Mouse (Mus musculus): ENCODE data around the gene Gucy2g. TPM values are rescaled to one million over a fixed set of nuclear protein-coding genes. Genes with fewer than 3 reads are reported as not detected.
"Not testable (repeated sequence)": the region's sequence is repeated elsewhere in the genome, so short reads cannot be mapped to it uniquely, and the experiment has no call there.

The Gucy2g gene
- polyA plus RNA-seq, 1 experiment from 2014 or later = 0.27 TPM

DNA sequence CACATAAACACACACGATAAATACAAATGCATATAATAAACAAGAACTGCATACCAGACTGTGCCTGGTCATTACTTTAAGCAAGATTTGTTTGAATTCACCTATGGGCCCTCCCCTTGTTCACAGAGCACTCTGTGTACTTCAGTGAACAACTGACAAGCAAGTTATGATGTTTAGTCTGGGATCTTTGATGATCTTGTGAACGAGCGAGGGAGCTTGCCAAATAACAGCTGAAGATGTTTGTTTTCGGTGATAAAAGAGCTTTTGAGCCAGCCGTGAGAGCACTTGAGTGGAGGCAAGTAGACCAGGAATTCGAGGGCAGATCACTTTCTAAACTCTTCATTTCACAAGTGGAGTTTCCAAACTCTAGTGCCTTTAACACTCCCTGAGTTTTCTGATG lies 72.7 kb downstream of the Gucy2g start:
- ChIA-PET CTCF (interaction anchor here (1.4 kb wide), 1 partner anchor 11 kb away, joined by 3 read pairs; no protein-coding TSS in a partner anchor), POLR2A (no interaction called here)
- TF ChIP-seq CTCF (IDR thresholded peaks at IDR 0.05) = no peak
- in situ Hi-C loops (cut with MboI; ENCODE audit: low pct_unique_long_range_greater_than_20kb) = no loop called here
- no peak for DNase-seq (ENCODE audit: low read depth, low spot score)
- peaks cover 55% of the 10 kb centered on the region for H3K27me3 ChIP-seq
- ATAC-seq = no peak

DNA sequence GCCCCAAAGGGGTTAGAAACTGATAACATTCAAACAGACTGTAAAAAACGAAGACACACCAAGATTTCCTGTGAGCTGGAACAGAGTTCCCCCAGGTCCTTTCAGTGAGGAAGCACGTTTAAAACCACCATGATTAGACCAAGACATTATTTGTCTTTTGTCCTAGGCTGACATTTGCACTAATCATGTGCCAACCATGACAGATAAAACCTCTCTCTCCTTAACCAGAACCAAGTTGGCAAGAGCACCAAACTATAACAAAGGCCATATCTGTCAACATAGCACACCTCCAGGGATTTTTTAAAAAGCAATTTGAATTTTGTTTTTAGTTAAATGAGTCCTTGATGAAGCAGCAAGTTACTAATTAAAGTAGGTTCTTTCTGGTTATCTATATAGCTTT lies 73.3 kb downstream of the Gucy2g start:
- DNase-seq (ENCODE audit: low read depth, low spot score) = no peak
- ATAC-seq = no peak
- in situ Hi-C loops (cut with MboI; ENCODE audit: low pct_unique_long_range_greater_than_20kb) = no loop called here
- peaks cover 50% of the 10 kb centered on the region for H3K27me3 ChIP-seq
- ChIA-PET CTCF (interaction anchor here (1.4 kb wide), 1 partner anchor 11 kb away, joined by 3 read pairs; no protein-coding TSS in a partner anchor), POLR2A (no interaction called here)
- no peak for TF ChIP-seq CTCF (IDR thresholded peaks at IDR 0.05)

DNA sequence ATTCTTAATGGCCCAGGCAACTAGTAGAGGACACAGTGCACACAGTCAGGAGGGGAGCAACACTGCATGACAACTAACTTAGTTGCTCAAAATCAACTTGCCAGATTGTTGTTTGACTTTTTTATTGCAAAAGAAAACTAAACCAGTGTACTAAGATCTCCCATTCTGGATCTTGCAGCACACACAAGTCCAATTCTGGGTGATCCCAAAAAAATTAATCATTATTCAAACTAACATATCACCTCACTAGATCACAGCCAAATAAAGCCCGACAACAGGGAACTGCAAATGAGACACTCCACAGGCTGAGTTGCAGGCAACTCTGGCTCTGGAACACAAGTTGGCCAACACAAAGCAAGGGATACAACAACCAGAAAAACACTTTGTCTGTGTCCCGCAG lies 74.3 kb downstream of the Gucy2g start:
- DNase-seq (ENCODE audit: low read depth, low spot score) = no peak
- H3K27me3 ChIP-seq = peaks cover 49% of the 10 kb centered on the region
- POLR2A ChIA-PET = no interaction called here
- CTCF ChIA-PET = no interaction called here
- ATAC-seq = no peak
- TF ChIP-seq CTCF (IDR thresholded peaks at IDR 0.05) = no peak
- in situ Hi-C loops (cut with MboI; ENCODE audit: low pct_unique_long_range_greater_than_20kb) = no loop called here

DNA sequence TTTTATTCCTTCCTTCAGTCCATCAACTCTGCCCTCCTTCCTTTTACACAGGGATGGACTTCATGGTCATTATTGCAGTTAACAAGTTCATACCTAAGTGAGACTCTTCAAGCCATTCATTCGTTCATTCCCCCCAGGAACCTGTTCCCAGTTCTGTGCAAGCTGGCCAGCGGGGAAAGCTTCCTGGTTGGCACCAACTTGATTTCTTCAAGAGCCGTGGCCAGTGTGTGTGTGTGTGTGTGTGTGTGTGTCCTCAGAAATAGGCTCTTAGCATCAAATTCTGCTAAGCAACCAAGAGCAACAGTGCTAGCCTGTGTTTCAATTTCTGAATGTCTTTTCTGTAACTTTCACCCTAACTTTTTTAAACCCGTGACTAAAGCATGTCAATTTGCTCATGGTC lies 75.1 kb downstream of the Gucy2g start:
- in situ Hi-C loops (cut with MboI; ENCODE audit: low pct_unique_long_range_greater_than_20kb) = no loop called here
- no peak for TF ChIP-seq CTCF (IDR thresholded peaks at IDR 0.05)
- peaks cover 56% of the 10 kb centered on the region for H3K27me3 ChIP-seq
- ATAC-seq = no peak
- POLR2A ChIA-PET = no interaction called here
- CTCF ChIA-PET = no interaction called here
- DNase-seq (ENCODE audit: low read depth, low spot score) = no peak

DNA sequence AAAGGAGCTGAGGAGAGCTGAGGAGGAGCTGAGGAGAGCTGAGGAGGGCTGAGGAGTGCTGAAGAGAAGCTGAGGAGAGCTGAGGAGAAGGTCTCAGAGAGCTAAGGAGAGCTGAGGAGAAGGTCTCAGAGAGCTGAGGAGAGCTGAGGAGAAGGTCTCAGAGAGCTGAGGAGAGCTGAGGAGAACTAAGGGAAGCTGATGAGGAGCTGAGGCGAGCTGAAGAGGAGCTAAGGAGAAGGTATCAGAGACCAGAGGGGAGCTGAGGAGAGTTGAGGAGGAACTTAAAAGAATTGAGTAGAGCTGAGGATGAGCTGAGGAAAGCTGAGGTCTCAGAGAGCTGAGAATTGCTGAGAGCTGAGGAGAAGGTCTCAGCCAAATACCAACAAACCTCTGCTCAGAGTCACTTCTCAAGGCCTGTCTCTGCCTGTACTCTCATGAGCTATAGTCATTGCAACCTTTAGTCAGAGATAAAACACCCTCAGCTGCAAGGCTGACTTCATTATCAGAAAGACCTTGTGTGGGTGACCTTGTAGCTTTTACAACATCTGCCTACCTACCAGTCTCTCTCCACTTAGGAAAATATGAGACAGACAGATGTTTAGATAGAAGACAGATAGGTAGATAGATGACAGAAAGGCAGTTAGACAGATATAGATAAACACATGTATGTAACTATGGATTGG lies 75.7 kb downstream of the Gucy2g start:
- ATAC-seq (no peak), DNase-seq (ENCODE audit: low read depth, low spot score) (no peak)
- no peak for TF ChIP-seq CTCF (IDR thresholded peaks at IDR 0.05)
- ChIA-PET POLR2A (no interaction called here), CTCF (interaction anchor here (0.8 kb wide), 1 partner anchor 9 kb away, joined by 4 read pairs; no protein-coding TSS in a partner anchor)
- in situ Hi-C loops (cut with MboI; ENCODE audit: low pct_unique_long_range_greater_than_20kb) = no loop called here
- H3K27me3 ChIP-seq = peaks cover 62% of the 10 kb centered on the region

DNA sequence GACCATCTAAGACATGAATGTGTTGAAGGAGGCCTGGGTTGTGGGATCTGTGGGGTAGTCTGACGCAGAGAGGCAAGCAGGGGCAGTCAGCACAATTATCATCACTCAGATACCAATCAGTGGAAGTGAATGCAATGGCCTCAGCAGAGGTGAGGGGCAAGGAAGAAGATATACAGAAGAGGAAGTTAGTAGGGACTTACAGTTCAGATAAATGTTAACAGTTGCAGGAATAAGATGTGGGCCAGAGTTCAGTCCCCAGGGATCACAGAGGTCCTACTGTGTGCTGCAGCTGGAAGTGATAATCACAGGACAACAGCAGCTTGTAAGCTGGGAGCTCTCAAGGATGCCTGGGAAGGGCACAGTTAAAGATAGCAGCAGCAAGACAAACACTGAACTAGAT lies 76.9 kb downstream of the Gucy2g start:
- no peak for ATAC-seq
- in situ Hi-C loops (cut with MboI; ENCODE audit: low pct_unique_long_range_greater_than_20kb) = no loop called here
- CTCF ChIA-PET = no interaction called here
- POLR2A ChIA-PET = no interaction called here
- TF ChIP-seq CTCF (IDR thresholded peaks at IDR 0.05) = no peak
- peaks cover 74% of the 10 kb centered on the region for H3K27me3 ChIP-seq
- no peak for DNase-seq (ENCODE audit: low read depth, low spot score)

DNA sequence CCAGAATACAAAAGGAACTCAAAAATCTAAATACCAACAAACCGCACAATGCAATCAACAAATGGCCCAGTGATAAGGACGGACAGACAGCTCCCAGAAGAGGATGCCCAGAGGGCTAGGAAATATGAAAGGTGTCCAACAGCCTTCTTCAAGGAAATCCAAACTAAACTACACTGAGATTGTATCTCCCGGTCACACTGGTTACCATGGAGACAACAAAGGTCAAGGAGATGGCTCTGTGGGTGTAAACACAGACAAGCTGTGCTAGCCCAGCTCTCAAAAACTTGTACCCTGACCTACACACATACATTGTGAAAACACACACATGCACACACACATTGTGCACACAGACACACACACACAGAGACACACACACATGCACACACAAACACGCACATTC lies 78.8 kb downstream of the Gucy2g start:
- in situ Hi-C loops (cut with MboI; ENCODE audit: low pct_unique_long_range_greater_than_20kb) = no loop called here
- no peak for TF ChIP-seq CTCF (IDR thresholded peaks at IDR 0.05)
- H3K27me3 ChIP-seq = peaks cover 73% of the 10 kb centered on the region
- POLR2A ChIA-PET = no interaction called here
- DNase-seq (ENCODE audit: low read depth, low spot score) (no peak), ATAC-seq (no peak)
- CTCF ChIA-PET = no interaction called here

DNA sequence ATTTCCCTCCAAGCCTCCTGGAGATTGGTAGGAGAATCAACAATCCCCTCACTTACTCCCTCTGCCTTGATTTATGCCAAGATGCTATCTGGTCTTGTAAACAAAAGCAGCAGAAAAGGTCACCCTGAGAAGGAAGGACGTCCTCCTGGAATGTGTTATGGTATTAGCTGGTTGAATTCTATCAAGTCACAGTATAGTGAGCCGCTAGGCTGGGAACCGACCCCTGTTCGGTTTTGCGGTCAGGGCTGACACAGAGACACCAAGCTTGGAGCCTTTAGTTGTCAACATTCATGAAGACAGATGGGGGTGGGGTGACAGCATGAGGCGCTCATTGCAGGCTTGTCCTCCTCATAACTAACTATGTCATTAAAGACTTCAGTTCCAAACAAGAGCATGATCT lies 81.2 kb downstream of the Gucy2g start:
- ChIA-PET CTCF (no interaction called here), POLR2A (no interaction called here)
- no peak for TF ChIP-seq CTCF (IDR thresholded peaks at IDR 0.05)
- no peak for ATAC-seq
- DNase-seq (ENCODE audit: low read depth, low spot score) = no peak
- H3K27me3 ChIP-seq = peaks cover 66% of the 10 kb centered on the region
- in situ Hi-C loops (cut with MboI; ENCODE audit: low pct_unique_long_range_greater_than_20kb) = no loop called here

DNA sequence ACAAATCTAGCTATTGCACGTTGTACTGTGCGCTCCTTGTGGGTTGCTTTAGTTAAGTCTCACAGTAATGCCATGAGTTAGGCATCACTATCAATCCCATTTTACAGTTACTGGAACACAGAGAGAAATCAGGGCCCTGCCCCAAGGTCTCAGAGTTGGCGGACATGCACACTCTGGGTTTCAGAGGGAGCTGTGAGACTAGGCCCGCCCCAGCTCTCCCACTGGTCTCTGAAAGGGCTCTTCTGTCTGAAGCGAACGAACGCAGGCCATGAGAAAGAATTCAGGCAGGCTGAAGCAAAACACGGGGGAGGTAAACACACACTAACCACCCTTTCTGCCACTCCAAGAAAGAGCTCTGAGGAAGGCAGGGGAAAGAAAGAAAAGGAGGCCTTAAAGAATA lies 82.4 kb downstream of the Gucy2g start:
- ChIA-PET POLR2A (no interaction called here), CTCF (no interaction called here)
- in situ Hi-C loops (cut with MboI; ENCODE audit: low pct_unique_long_range_greater_than_20kb) = no loop called here
- ATAC-seq = no peak
- H3K27me3 ChIP-seq = peaks cover 59% of the 10 kb centered on the region
- no peak for DNase-seq (ENCODE audit: low read depth, low spot score)
- no peak for TF ChIP-seq CTCF (IDR thresholded peaks at IDR 0.05)

DNA sequence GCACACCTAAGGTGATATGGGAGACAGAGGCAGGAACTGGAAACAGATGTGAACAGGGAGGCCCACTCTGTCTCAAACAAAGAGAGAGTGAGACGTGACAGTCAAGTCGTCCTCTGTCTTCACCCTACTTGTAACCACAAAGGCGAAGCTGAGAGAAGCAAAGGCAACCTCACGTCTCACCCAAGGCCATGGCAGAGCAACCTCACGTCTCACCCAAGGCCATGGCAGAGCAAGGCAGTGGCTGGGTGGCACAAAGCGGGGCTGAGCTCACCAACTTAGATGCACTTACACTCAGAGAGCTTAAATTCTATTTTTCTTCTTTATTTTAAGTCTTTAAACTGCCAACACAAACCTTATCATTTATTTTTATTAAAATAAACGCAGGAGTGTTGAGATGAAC lies 84.0 kb downstream of the Gucy2g start:
- ATAC-seq = no peak
- no peak for DNase-seq (ENCODE audit: low read depth, low spot score)
- CTCF ChIA-PET = interaction anchor here (1.4 kb wide), 1 partner anchor 20 kb away, joined by 3 read pairs; no protein-coding TSS in a partner anchor
- TF ChIP-seq CTCF (IDR thresholded peaks at IDR 0.05) = no peak
- POLR2A ChIA-PET = no interaction called here
- in situ Hi-C loops (cut with MboI; ENCODE audit: low pct_unique_long_range_greater_than_20kb) = no loop called here
- peaks cover 61% of the 10 kb centered on the region for H3K27me3 ChIP-seq

DNA sequence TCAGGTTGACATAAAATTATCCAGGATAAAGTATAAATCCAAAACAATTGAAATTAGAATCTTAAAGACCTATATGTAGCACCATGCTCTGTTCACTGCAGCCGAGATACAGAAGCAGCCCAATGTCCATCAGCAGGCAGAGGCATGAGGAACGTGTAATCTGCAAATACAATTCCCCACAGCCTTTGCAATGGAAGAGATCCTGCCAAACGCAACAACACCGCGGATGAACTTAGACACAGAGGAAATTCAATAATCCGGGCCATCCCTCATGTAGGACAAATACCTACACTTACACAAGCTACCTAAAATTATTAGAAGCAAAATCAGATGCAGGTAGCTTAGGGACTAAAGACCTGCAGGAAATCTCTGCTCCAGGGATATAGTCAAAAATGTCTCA lies 88.1 kb downstream of the Gucy2g start:
- peaks cover 50% of the 10 kb centered on the region for H3K27me3 ChIP-seq
- in situ Hi-C loops (cut with MboI; ENCODE audit: low pct_unique_long_range_greater_than_20kb) = no loop called here
- CTCF ChIA-PET = interaction anchor here (0.9 to 1.3 kb wide), 2 partner anchors 11 to 26 kb away, joined by 3 read pairs; partner anchors contain the start of gene Gpam
- POLR2A ChIA-PET = interaction anchor here (1.5 kb wide), 1 partner anchor 18 kb away, joined by 4 read pairs; no protein-coding TSS in a partner anchor
- ATAC-seq = no peak
- no peak for DNase-seq (ENCODE audit: low read depth, low spot score)
- no peak for TF ChIP-seq CTCF (IDR thresholded peaks at IDR 0.05)

DNA sequence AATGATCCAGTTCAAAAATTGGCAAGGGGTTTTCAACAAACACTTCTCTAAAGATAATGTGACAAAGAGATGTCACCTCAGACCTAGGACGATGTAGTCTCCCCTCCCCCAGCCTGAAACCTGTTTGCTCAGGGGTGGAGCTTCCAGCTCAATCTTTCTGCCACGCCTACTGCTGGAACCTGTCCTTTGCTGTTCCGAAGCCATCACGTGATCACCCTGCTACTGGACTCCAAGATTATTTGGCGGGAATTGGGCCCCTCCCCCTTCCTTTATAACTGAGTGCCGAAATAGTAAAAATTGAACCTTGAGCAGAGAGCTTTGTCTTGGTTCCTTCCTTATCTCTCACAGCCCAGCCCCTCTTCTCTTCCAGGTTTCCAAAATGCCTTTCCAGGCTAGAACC lies 88.8 kb downstream of the Gucy2g start:
- POLR2A ChIA-PET; CTCF ChIA-PET; in situ Hi-C loops (cut with MboI; ENCODE audit: low pct_unique_long_range_greater_than_20kb); ATAC-seq; DNase-seq (ENCODE audit: low read depth, low spot score): not testable (repeated sequence)
- peaks cover 52% of the 10 kb centered on the region for H3K27me3 ChIP-seq
